Mouse (Mus musculus) lung, postnatal 0 days (tissue): ENCODE results near the gene Armc9. TPM values are rescaled to one million over a fixed set of nuclear protein-coding genes. Genes with fewer than 3 reads are reported as not detected.
A peak's percentile ranks its signal among the peaks of the same experiment; 100 is the strongest.

ENCODE experiments used
- ATAC-seq: fragments of 200-750 bp; cut with Nextera tagmentation; 2 replicates; pipeline ENCODE4 v1.8.0; 2017; ENCODE audit warnings: moderate library complexity
- DNase-seq: peaks from one replicate; pipeline ENCODE4 v3.0.0-alpha.2; 2016; ENCODE audit warnings: low spot score
- H3K27ac ChIP-seq: fragments of 300-500 bp; sonication (generic); 2 replicates; pipeline ENCODE4 v1.5.1; 2014; ENCODE audit warnings: antibody characterized with exemption, mild to moderate bottlenecking, low read length, mixed read lengths
- H3K27me3 ChIP-seq: fragments of 300-500 bp; sonication (generic); replicated peaks from 2 replicates; pipeline ENCODE4 v1.6.1; 2014; ENCODE audit warnings: low read length, mixed read lengths; ENCODE audit not compliant: insufficient read depth
- H3K36me3 ChIP-seq: fragments of 300-500 bp; sonication (generic); 2 replicates; pipeline ENCODE4 v1.6.1; 2014; ENCODE audit warnings: low read length, mixed read lengths; ENCODE audit not compliant: insufficient read depth
- H3K4me1 ChIP-seq: fragments of 300-500 bp; sonication (generic); 2 replicates; pipeline ENCODE4 v1.6.1; 2014; ENCODE audit warnings: antibody characterized with exemption, low read depth, low read length, mixed read lengths; ENCODE audit not compliant: insufficient read depth
- H3K4me2 ChIP-seq: fragments of 300-500 bp; sonication (generic); replicated peaks from 2 replicates; pipeline ENCODE4 v1.6.1; 2014; ENCODE audit warnings: low read depth, mild to moderate bottlenecking, low read length, moderate library complexity, mixed read lengths
- H3K4me3 ChIP-seq: fragments of 300-500 bp; sonication (generic); 2 replicates; pipeline ENCODE4 v1.5.1; 2014; ENCODE audit warnings: low read depth, low read length
- H3K9ac ChIP-seq: fragments of 300-500 bp; sonication (generic); replicated peaks from 2 replicates; pipeline ENCODE4 v1.6.1; 2014; ENCODE audit warnings: low read depth, mild to moderate bottlenecking
- H3K9me3 ChIP-seq: fragments of 300-500 bp; sonication (generic); 2 replicates; pipeline ENCODE4 v1.6.1; 2016; ENCODE audit warnings: low read length, mixed read lengths
- CTCF ChIP-seq: IDR thresholded peaks from 2 replicates; pipeline ENCODE4 v1.5.1; 2016; ENCODE audit warnings: antibody characterized with exemption, mild to moderate bottlenecking
- EP300 ChIP-seq: IDR thresholded peaks from 2 replicates; pipeline ENCODE4 v1.6.1; 2016; ENCODE audit warnings: antibody characterized with exemption, mild to moderate bottlenecking, control low read depth
- WGBS: fragments of 180-500 bp; shearing (Covaris S2); extraction: QIAGEN DNeasy Blood & Tissue Kit; methylation state at CpG from one replicate; pipeline ENCODE4 v1.1.7; 2014; 5-methylcytosine and 5-hydroxymethylcytosine counted together
- polyA plus RNA-seq: library from polyadenylated mRNA; unstranded; fragments of >200 nt; fragmentation: Nextera tagmentation; extraction: Ambion mirVana; gene quantifications from 2 replicates; pipeline ENCODE4 v1.2.1, GENCODE M21; 2015

The Armc9 gene
- polyA plus RNA-seq, 1 experiment from 2014 or later, result 8.7 TPM

- 70% methylated on average over 9 of the region's 9 CpGs for WGBS
- no peaks in the 10 kb centered on the region for H3K4me1 ChIP-seq
- H3K4me2 ChIP-seq, result no peak overlapping the region
- H3K9ac ChIP-seq, result no peak overlapping the region
- DNase-seq (no peak), ATAC-seq (no peak)
- 0 out of 2 replicates have a peak, but pooled peaks cover under 1% of the 10 kb centered on the region for H3K36me3 ChIP-seq
- no peaks in the 10 kb centered on the region for H3K27me3 ChIP-seq
- TF ChIP-seq CTCF, result no peak
- no peak for TF ChIP-seq EP300
- no peak overlapping the region for H3K4me3 ChIP-seq
- no peak overlapping the region for H3K27ac ChIP-seq
- no peaks in the 10 kb centered on the region for H3K9me3 ChIP-seq
Observed at GRCm38 (mm10) chr1:86202617-86203219, 48.1 kb downstream of the Armc9 start.

- Histone ChIP-seq H3K27ac (no peak overlapping the region), H3K4me3 (no peak overlapping the region), H3K4me1 (no peaks in the 10 kb centered on the region), H3K4me2 (no peak overlapping the region), H3K36me3 (0 out of 2 replicates have a peak, but pooled peaks cover 11% of the 10 kb centered on the region), H3K9me3 (no peaks in the 10 kb centered on the region), H3K9ac (no peak overlapping the region), H3K27me3 (no peaks in the 10 kb centered on the region)
- no peak for TF ChIP-seq EP300
- no peak for TF ChIP-seq CTCF
- 85% methylated on average over 7 of the region's 7 CpGs for WGBS
- ATAC-seq (no peak), DNase-seq (no peak)
Observed at GRCm38 (mm10) chr1:86210676-86211075, 56.1 kb downstream of the Armc9 start.

- Histone ChIP-seq H3K4me2 (no peak overlapping the region), H3K36me3 (0 out of 2 replicates have a peak, but pooled peaks cover 11% of the 10 kb centered on the region), H3K9ac (no peak overlapping the region), H3K4me1 (no peaks in the 10 kb centered on the region), H3K9me3 (no peaks in the 10 kb centered on the region), H3K4me3 (no peak overlapping the region), H3K27me3 (no peaks in the 10 kb centered on the region), H3K27ac (no peak overlapping the region)
- ATAC-seq (no peak), DNase-seq (no peak)
- TF ChIP-seq CTCF, result no peak
- TF ChIP-seq EP300, result no peak
- 100% methylated on average over 1 of the region's 1 CpGs for WGBS
Observed at GRCm38 (mm10) chr1:86211498-86211897, 56.9 kb downstream of the Armc9 start.

- Histone ChIP-seq H3K4me1 (no peaks in the 10 kb centered on the region; the same call in 1 of the 2 replicates), H3K27ac (no peak overlapping the region), H3K36me3 (0 out of 2 replicates have a peak, but pooled peaks cover 10% of the 10 kb centered on the region), H3K4me2 (no peak overlapping the region), H3K9me3 (no peaks in the 10 kb centered on the region), H3K27me3 (no peaks in the 10 kb centered on the region), H3K4me3 (no peak overlapping the region), H3K9ac (no peak overlapping the region)
- no peak for DNase-seq
- TF ChIP-seq EP300, result no peak
- no peak for TF ChIP-seq CTCF
- WGBS, result 92% methylated on average over 8 of the region's 8 CpGs
- no peak for ATAC-seq
Observed at GRCm38 (mm10) chr1:86212731-86213130, 58.2 kb downstream of the Armc9 start.

DNA sequence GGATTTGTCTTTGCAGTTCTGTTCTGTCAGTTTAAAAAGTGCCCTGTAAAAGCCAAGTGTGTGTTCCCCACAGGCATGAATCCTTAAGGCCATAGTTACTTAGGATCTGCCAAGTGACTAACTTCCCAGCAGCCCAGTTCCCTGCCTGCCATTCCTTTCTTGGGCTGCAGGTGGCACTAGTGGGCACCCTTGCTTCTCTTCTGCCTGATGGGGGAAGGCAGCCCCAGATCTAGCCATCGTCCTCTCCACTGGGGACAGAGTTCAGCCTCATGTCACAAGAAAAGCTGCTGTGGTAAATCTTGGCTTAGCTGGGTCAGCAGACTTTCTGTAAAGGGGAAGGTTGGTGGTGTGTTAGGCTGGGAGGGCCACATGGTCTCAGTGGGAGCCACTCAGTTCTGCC, 59.6 kb downstream of the Armc9 start:
- Histone ChIP-seq H3K27ac (no peak overlapping the region), H3K27me3 (no peaks in the 10 kb centered on the region), H3K9me3 (no peaks in the 10 kb centered on the region), H3K4me3 (no peak overlapping the region), H3K9ac (no peak overlapping the region), H3K4me1 (no peaks in the 10 kb centered on the region; the same call in 1 of the 2 replicates), H3K4me2 (no peak overlapping the region), H3K36me3 (no peaks in the 10 kb centered on the region)
- WGBS, result 0% methylated on average over 1 of the region's 1 CpGs
- TF ChIP-seq EP300 (no peak), CTCF (peak; percentile 99)
- peak; percentile 62 for ATAC-seq
- DNase-seq, result peak; percentile 83

GRCm38 (mm10) chr1:86215297-86215696, 60.7 kb downstream of the Armc9 start:
- no peaks in the 10 kb centered on the region for H3K27me3 ChIP-seq
- no peak for ATAC-seq
- H3K4me1 ChIP-seq, result no peaks in the 10 kb centered on the region; the same call in 1 of the 2 replicates
- DNase-seq, result no peak
- H3K4me2 ChIP-seq, result no peak overlapping the region
- no peaks in the 10 kb centered on the region for H3K36me3 ChIP-seq
- H3K27ac ChIP-seq, result no peak overlapping the region
- WGBS, result 95% methylated on average over 1 of the region's 1 CpGs
- TF ChIP-seq CTCF, result no peak
- no peaks in the 10 kb centered on the region for H3K9me3 ChIP-seq
- no peak overlapping the region for H3K9ac ChIP-seq
- no peak overlapping the region for H3K4me3 ChIP-seq
